Mouse (Mus musculus): ENCODE measurements around the gene Il17f. TPM values are rescaled to one million over a fixed set of nuclear protein-coding genes. Genes with fewer than 3 reads are reported as not detected.
"Not testable (repeated sequence)": the region's sequence is repeated elsewhere in the genome, so short reads cannot be mapped to it uniquely, and the experiment has no call there.

Il17f gene
- total RNA-seq (2021) = not detected
- long read RNA-seq, experiment 1 = 0 reads
- long read RNA-seq, experiment 2 = 0 reads

GRCm38 (mm10) chr1:20790517-20790916 lies at the start of gene Il17f:
Gene Il17f, minus strand, starts transcription at chr1:20790617.
- DNase-seq (ENCODE audit: low spot score in 2 of 2) = not testable (repeated sequence)

GRCm38 (mm10) chr1:20839911-20840310 lies 49.5 kb upstream of the Il17f start:
- DNase-seq (ENCODE audit: low spot score in 2 of 2) = no peak

GRCm38 (mm10) chr1:20836551-20837125 lies 46.2 kb upstream of the Il17f start:
- no peak for DNase-seq (ENCODE audit: low spot score in 2 of 2)

GRCm38 (mm10) chr1:20833141-20833511 lies 42.7 kb upstream of the Il17f start:
- no peak for DNase-seq (ENCODE audit: low spot score in 2 of 2)

- DNase-seq (ENCODE audit: low spot score in 2 of 2) = no peak
Observed at GRCm38 (mm10) chr1:20832473-20833140, 42.2 kb upstream of the Il17f start.

- no peak for DNase-seq (ENCODE audit: low spot score in 2 of 2)
Observed at GRCm38 (mm10) chr1:20830546-20830945, 40.1 kb upstream of the Il17f start.

- DNase-seq (ENCODE audit: low spot score in 2 of 2) = no peak
Observed at GRCm38 (mm10) chr1:20828061-20828460, 37.6 kb upstream of the Il17f start.

GRCm38 (mm10) chr1:20825036-20825435 lies 34.6 kb upstream of the Il17f start:
- no peak for DNase-seq (ENCODE audit: low spot score in 2 of 2)

- DNase-seq (ENCODE audit: low spot score in 2 of 2) = no peak
Observed at GRCm38 (mm10) chr1:20823906-20824305, 33.5 kb upstream of the Il17f start.

- no peak for DNase-seq (ENCODE audit: low spot score in 2 of 2)
Observed at GRCm38 (mm10) chr1:20823471-20823870, 33.1 kb upstream of the Il17f start.

- DNase-seq (ENCODE audit: low spot score in 2 of 2) = no peak
Observed at GRCm38 (mm10) chr1:20820959-20821358, 30.5 kb upstream of the Il17f start.

GRCm38 (mm10) chr1:20819771-20820605 lies 29.6 kb upstream of the Il17f start, which contains the start of gene Mcm3:
Gene Mcm3, minus strand, starts transcription at chr1:20820312.
- peak; percentile 76 to 77 for DNase-seq (ENCODE audit: low spot score in 2 of 2)

- no peak for DNase-seq (ENCODE audit: low spot score in 2 of 2)
Observed at GRCm38 (mm10) chr1:20817596-20817995, 27.2 kb upstream of the Il17f start.

- no peak for DNase-seq (ENCODE audit: low spot score in 2 of 2)
Observed at GRCm38 (mm10) chr1:20817172-20817571, 26.8 kb upstream of the Il17f start.

- no peak for DNase-seq (ENCODE audit: low spot score in 2 of 2)
Observed at GRCm38 (mm10) chr1:20814521-20814920, 24.1 kb upstream of the Il17f start.

- DNase-seq (ENCODE audit: low spot score in 2 of 2) = no peak
Observed at GRCm38 (mm10) chr1:20804526-20804925, 14.1 kb upstream of the Il17f start.

GRCm38 (mm10) chr1:20801682-20802390 lies 11.4 kb upstream of the Il17f start:
- DNase-seq (ENCODE audit: low spot score in 2 of 2) = peak in 1 of 2 experiments; percentile 11

- DNase-seq (ENCODE audit: low spot score in 2 of 2) = no peak
Observed at GRCm38 (mm10) chr1:20801275-20801674, 10.9 kb upstream of the Il17f start.

- no peak for DNase-seq (ENCODE audit: low spot score in 2 of 2)
Observed at GRCm38 (mm10) chr1:20795178-20795577, 4.8 kb upstream of the Il17f start.

GRCm38 (mm10) chr1:20794760-20795159 lies 4.3 kb upstream of the Il17f start:
- no peak for DNase-seq (ENCODE audit: low spot score in 2 of 2)

GRCm38 (mm10) chr1:20791414-20791813 lies 997 bp upstream of the Il17f start:
- DNase-seq (ENCODE audit: low spot score in 2 of 2) = no peak
